Mouse (Mus musculus): ENCODE results near the gene Fbxl15. TPM values are rescaled to one million over a fixed set of nuclear protein-coding genes. Genes with fewer than 3 reads are reported as not detected.

Fbxl15 gene
- polyA plus RNA-seq, 1 experiment from 2014 or later, result 39.1 TPM

GRCm38 (mm10) chr19:46303251-46304215, 24.5 kb upstream of the Fbxl15 start:
- no peak for ATAC-seq (ENCODE audit: low read depth)
- H3K4me1 ChIP-seq (replicated peaks), result peaks cover 30% of the 10 kb centered on the region
- peak overlapping the region; percentile 81 for H3K4me2 ChIP-seq
- H3K27ac ChIP-seq (replicated peaks), result no peak overlapping the region
- no peak overlapping the region for H3K9ac ChIP-seq
- no peaks in the 10 kb centered on the region for H3K9me3 ChIP-seq
- H3K36me3 ChIP-seq, result no peaks in the 10 kb centered on the region
- WGBS, result 53% methylated on average over 18 of the region's 18 CpGs
- H3K4me3 ChIP-seq, result peak overlapping the region; percentile 44
- H3K27me3 ChIP-seq, result peaks cover 46% of the 10 kb centered on the region

DNA sequence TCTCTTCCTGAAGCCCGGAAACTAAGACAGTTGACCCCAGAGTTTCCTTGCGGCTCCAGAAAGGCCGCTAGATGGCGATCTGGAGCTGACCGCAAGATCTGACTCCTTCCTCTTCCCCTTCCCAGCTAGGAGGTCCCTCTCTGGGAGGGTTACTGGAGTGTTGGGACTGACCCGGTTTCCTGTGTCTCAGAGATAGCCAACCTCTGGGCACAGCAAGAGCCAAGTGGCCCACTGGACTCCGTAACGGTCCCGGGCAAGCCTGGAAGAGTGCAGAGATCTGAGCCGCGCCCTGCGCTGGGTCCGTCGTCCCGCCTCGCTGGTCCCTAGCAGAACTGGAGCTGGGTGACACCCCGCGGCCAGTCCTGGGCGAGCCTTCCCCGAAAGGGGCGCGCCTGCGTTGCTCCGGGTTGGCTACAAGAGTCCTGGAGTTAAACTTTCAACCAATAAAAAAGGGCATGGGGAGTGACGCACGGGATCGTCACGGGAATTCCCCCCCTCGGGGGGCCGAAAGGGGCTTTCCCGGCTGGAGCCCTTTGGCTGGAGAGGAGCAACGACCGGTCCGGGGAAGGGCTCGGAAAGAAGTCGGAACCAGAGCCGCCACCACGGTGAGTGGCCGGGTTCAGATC, 23.7 kb upstream of the Fbxl15 start, which contains the start of gene Nfkb2:
Nfkb2 (plus strand) TSS at position 105 of the 626 bp plus-strand sequence.
- H3K4me1 ChIP-seq (replicated peaks), result peaks cover 38% of the 10 kb centered on the region
- peak within 1 kb of the TSS; percentile 44 for H3K4me3 ChIP-seq
- no peaks in the 10 kb centered on the region for H3K36me3 ChIP-seq
- peak within 1 kb of the TSS; percentile 63 for H3K9ac ChIP-seq
- WGBS, result under 1% methylated on average over 39 of the region's 39 CpGs
- ATAC-seq (ENCODE audit: low read depth), result peak; percentile 71; the same call in 1 of the 2 replicates
- H3K27ac ChIP-seq (replicated peaks), result peak within 1 kb of the TSS; percentile 20; the same call in 1 of the 2 replicates
- H3K9me3 ChIP-seq, result no peaks in the 10 kb centered on the region
- H3K4me2 ChIP-seq, result peak within 1 kb of the TSS; percentile 81
- H3K27me3 ChIP-seq, result peaks cover 49% of the 10 kb centered on the region

DNA sequence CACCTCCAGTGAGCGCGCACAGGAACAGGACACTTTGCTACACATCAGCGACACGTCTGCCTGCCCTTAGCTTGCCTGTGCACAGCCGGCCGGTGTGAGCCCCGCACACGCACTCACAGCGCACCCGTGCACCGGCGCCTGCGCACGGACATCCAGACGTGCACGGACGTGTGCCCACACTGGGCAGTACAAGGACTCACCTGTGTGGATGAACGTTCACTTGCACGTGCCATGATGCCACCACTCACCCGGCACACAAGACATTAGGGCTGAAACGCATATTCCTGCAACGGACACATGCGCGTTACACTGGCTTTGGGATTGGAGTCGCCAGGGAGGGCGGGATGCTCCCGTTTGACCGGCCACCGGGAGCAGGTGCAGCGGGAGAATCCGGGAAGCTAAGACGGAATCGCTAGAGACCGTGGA, 23.1 kb upstream of the Fbxl15 start:
- ATAC-seq (ENCODE audit: low read depth), result peak; percentile 33; the same call in 1 of the 2 replicates
- Histone ChIP-seq H3K4me3 (peak overlapping the region; percentile 44), H3K4me1 (replicated peaks) (peaks cover 38% of the 10 kb centered on the region), H3K9me3 (no peaks in the 10 kb centered on the region), H3K27me3 (peaks cover 49% of the 10 kb centered on the region), H3K9ac (peak overlapping the region; percentile 63), H3K4me2 (peak overlapping the region; percentile 81), H3K36me3 (no peaks in the 10 kb centered on the region), H3K27ac (replicated peaks) (peak overlapping the region; percentile 4; the same call in 1 of the 2 replicates)
- under 1% methylated on average over 34 of the region's 34 CpGs for WGBS

- Histone ChIP-seq H3K27ac (replicated peaks) (no peak overlapping the region), H3K9me3 (no peaks in the 10 kb centered on the region), H3K36me3 (no peaks in the 10 kb centered on the region), H3K4me1 (replicated peaks) (peaks cover 38% of the 10 kb centered on the region), H3K4me2 (peak overlapping the region; percentile 81), H3K27me3 (peaks cover 54% of the 10 kb centered on the region), H3K9ac (peak overlapping the region; percentile 63), H3K4me3 (peak overlapping the region; percentile 44)
- peak; percentile 21 for ATAC-seq (ENCODE audit: low read depth)
- WGBS, result 5% methylated on average over 39 of the region's 43 CpGs
Observed at GRCm38 (mm10) chr19:46305432-46306267, 22.3 kb upstream of the Fbxl15 start.

- H3K27ac ChIP-seq (replicated peaks), result no peak overlapping the region
- no peak for ATAC-seq (ENCODE audit: low read depth)
- peak overlapping the region; percentile 81 for H3K4me2 ChIP-seq
- H3K4me3 ChIP-seq, result peak overlapping the region; percentile 44
- 56% methylated on average over 5 of the region's 5 CpGs for WGBS
- no peaks in the 10 kb centered on the region for H3K9me3 ChIP-seq
- H3K36me3 ChIP-seq, result peaks cover 6% of the 10 kb centered on the region; the same call in 1 of the 2 replicates
- H3K9ac ChIP-seq, result peak overlapping the region; percentile 63
- H3K27me3 ChIP-seq, result peaks cover 54% of the 10 kb centered on the region
- H3K4me1 ChIP-seq (replicated peaks), result peaks cover 38% of the 10 kb centered on the region
Observed at GRCm38 (mm10) chr19:46306268-46306610, 21.7 kb upstream of the Fbxl15 start.

DNA sequence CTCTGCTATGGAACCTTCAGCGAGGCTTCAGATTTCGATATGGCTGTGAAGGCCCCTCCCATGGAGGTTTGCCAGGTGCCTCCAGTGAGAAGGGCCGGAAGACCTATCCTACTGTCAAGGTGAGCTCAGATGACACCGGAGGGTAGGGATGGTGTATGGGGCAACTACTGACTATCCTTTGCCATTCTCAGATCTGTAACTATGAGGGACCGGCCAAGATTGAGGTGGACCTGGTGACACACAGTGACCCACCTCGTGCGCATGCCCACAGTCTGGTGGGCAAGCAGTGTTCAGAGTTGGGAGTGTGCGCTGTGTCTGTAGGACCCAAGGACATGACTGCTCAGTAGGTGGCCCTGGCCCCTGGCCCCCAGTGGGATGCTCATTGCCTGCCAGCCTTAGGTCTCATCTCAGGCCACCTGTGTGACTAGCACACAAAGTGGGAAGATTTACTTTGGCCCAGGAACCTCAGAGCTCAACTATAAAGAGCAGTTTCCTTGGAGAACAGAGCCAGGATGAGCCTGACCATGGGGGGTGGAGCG, 21.2 kb upstream of the Fbxl15 start:
- Histone ChIP-seq H3K36me3 (peaks cover 12% of the 10 kb centered on the region), H3K4me2 (no peak overlapping the region), H3K9ac (no peak overlapping the region), H3K27me3 (peaks cover 54% of the 10 kb centered on the region), H3K4me3 (no peak overlapping the region), H3K27ac (replicated peaks) (no peak overlapping the region), H3K9me3 (no peaks in the 10 kb centered on the region), H3K4me1 (replicated peaks) (peaks cover 38% of the 10 kb centered on the region)
- no peak for ATAC-seq (ENCODE audit: low read depth)
- 88% methylated on average over 9 of the region's 9 CpGs for WGBS

DNA sequence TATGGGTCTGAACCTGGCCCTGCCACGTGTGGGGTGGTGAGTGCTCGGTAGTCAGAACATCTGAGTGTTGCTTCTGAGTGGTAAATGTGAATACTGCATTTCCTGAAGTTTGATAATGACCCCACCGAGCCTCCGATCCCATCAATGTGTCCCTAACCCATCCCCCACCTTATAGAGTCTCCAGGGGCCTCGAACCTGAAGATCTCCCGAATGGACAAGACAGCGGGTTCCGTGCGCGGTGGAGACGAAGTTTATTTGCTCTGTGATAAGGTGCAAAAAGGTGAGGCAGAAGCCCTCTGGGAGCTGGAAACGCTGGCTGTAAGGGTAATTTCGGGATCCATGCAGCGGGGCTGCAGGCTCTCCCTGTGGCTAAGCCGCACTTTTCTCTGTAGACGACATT, 20.2 kb upstream of the Fbxl15 start:
- H3K9me3 ChIP-seq, result no peaks in the 10 kb centered on the region
- H3K4me3 ChIP-seq, result no peak overlapping the region
- H3K27me3 ChIP-seq, result peaks cover 60% of the 10 kb centered on the region
- H3K9ac ChIP-seq, result no peak overlapping the region
- H3K27ac ChIP-seq (replicated peaks), result no peak overlapping the region
- peaks cover 38% of the 10 kb centered on the region for H3K4me1 ChIP-seq (replicated peaks)
- H3K4me2 ChIP-seq, result no peak overlapping the region
- WGBS, result 78% methylated on average over 16 of the region's 16 CpGs
- H3K36me3 ChIP-seq, result peaks cover 21% of the 10 kb centered on the region
- ATAC-seq (ENCODE audit: low read depth), result no peak

GRCm38 (mm10) chr19:46308303-46308702, 19.7 kb upstream of the Fbxl15 start:
- Histone ChIP-seq H3K4me2 (peak overlapping the region; percentile 67), H3K36me3 (peaks cover 27% of the 10 kb centered on the region), H3K9me3 (no peaks in the 10 kb centered on the region), H3K27me3 (peaks cover 65% of the 10 kb centered on the region), H3K4me1 (replicated peaks) (peaks cover 38% of the 10 kb centered on the region), H3K4me3 (peak overlapping the region; percentile 36; the same call in 1 of the 2 replicates), H3K9ac (peak overlapping the region; percentile 62; the same call in 1 of the 2 replicates), H3K27ac (replicated peaks) (no peak overlapping the region)
- ATAC-seq (ENCODE audit: low read depth), result no peak
- 54% methylated on average over 16 of the region's 16 CpGs for WGBS

DNA sequence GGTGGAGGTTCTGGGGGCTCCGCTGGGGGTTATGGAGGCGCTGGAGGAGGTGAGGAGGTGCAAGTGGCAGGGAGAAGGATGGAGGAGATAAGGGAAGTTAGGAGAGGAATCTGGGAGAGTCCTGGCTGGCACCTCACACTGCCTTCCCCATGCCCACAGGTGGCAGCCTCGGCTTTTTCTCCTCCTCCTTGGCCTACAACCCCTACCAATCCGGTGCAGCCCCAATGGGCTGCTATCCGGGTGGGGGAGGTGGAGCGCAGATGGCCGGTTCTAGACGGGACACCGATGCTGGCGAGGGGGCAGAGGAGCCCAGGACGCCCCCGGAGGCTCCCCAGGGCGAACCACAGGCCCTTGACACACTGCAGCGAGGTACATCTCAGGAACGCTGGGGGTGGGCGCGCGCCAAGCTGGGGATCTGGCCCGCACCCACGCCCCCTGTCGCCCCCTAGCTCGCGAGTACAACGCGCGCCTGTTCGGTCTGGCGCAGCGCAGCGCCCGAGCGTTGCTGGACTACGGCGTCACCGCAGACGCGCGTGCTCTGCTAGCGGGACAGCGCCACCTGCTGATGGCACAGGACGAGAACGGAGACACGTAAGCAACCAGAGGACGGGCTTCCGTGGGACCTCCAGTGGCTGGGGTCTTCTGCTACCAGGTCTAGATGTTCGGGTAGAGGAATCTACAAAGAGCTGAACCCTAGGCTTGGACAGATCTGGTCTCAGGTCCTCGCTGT, 19.1 kb upstream of the Fbxl15 start:
- ATAC-seq (ENCODE audit: low read depth), result peak; percentile 45
- peak overlapping the region; percentile 67 for H3K4me2 ChIP-seq
- H3K27ac ChIP-seq (replicated peaks), result no peak overlapping the region
- peak overlapping the region; percentile 36 for H3K4me3 ChIP-seq
- H3K9ac ChIP-seq, result peak overlapping the region; percentile 62
- peaks cover 70% of the 10 kb centered on the region for H3K27me3 ChIP-seq
- peaks cover 34% of the 10 kb centered on the region for H3K4me1 ChIP-seq (replicated peaks)
- H3K36me3 ChIP-seq, result peaks cover 31% of the 10 kb centered on the region
- no peaks in the 10 kb centered on the region for H3K9me3 ChIP-seq
- under 1% methylated on average over 47 of the region's 47 CpGs for WGBS

- Histone ChIP-seq H3K27ac (replicated peaks) (no peak overlapping the region), H3K4me2 (no peak overlapping the region)
Observed at GRCm38 (mm10) chr19:46309651-46310305, 18.2 kb upstream of the Fbxl15 start.

More at GRCm38 (mm10) chr19:46309651-46310305, 18.2 kb upstream of the Fbxl15 start:
- ATAC-seq (ENCODE audit: low read depth), result no peak
- H3K4me1 ChIP-seq (replicated peaks), result peaks cover 25% of the 10 kb centered on the region
- H3K4me3 ChIP-seq, result no peak overlapping the region
- no peak overlapping the region for H3K9ac ChIP-seq
- H3K27me3 ChIP-seq, result peaks cover 75% of the 10 kb centered on the region
- peaks cover 31% of the 10 kb centered on the region for H3K36me3 ChIP-seq
- H3K9me3 ChIP-seq, result no peaks in the 10 kb centered on the region
- 82% methylated on average over 21 of the region's 21 CpGs for WGBS

All from neural tube, embryonic 13.5 days (tissue).